Mouse (Mus musculus): Measurements from ENCODE around the gene F2r.

GRCm38 (mm10) chr13:95647248-95647647 lies 29.0 kb upstream of the F2r start:
- TF ChIP-seq CTCF (IDR thresholded peaks at IDR 0.05; ENCODE audit: control insufficient read depth, insufficient read depth, insufficient replicate concordance, low read depth, low read length) (no peak), POLR2A (IDR thresholded peaks at IDR 0.05; ENCODE audit: control insufficient read depth, low read depth, low read length) (no peak)
